Comparison of ENCODE assay signal across 26 mouse cellular contexts in genomic region chr4:14025011-14025410, GRCm38 (mm10).
DNase-seq lines count a peak whose midpoint lies in the region; ATAC-seq and TF ChIP-seq lines count a peak whose summit lies in the region.
"Had no signal": no experiment of that assay in that cellular context is flagged by ENCODE, and none has a peak within 500 bp of the region (broad histone marks: within the 10 kb centered on the region; RNA-seq: fewer than 3 reads in every experiment).

No protein-coding gene starts in this region.

- peak; percentile 76 for ATAC-seq in hindbrain, embryonic 12.5 days (ENCODE audit: low FRiP score)
- no peak for ATAC-seq in hindbrain, postnatal 0 days
- ATAC-seq in hindbrain, embryonic 16.5 days, result peak; percentile 54; the same call in 1 of the 2 replicates
- ATAC-seq in neural tube, embryonic 13.5 days (ENCODE audit: low read depth), result peak; percentile 74; the same call in 1 of the 2 replicates
- ATAC-seq in forebrain, postnatal 0 days, result no peak
- ATAC-seq: forebrain, embryonic 15.5 days; intestine, embryonic 15.5 days had no signal

- H3K27me3 ChIP-seq in hindbrain, embryonic 12.5 days, result no peaks in the 10 kb centered on the region
- H3K27me3 ChIP-seq in hindbrain, postnatal 0 days (ENCODE audit: insufficient read depth, low read length), result no peaks in the 10 kb centered on the region
- H3K27me3 ChIP-seq in hindbrain, embryonic 16.5 days (replicated peaks; ENCODE audit: control insufficient read depth, insufficient read depth, low read length), result no peaks in the 10 kb centered on the region
- H3K27me3 ChIP-seq in neural tube, embryonic 13.5 days, result no peaks in the 10 kb centered on the region
- H3K27me3 ChIP-seq in forebrain, postnatal 0 days (ENCODE audit: insufficient read depth, low read length), result no peaks in the 10 kb centered on the region
- H3K27me3 ChIP-seq: embryonic facial prominence, embryonic 12.5 days; forebrain, embryonic 15.5 days; heart, embryonic 13.5 days; intestine, embryonic 15.5 days had no signal

- no peak overlapping the region for H3K9ac ChIP-seq in hindbrain, embryonic 12.5 days
- no peak overlapping the region for H3K9ac ChIP-seq in hindbrain, postnatal 0 days (replicated peaks; ENCODE audit: low read length)
- H3K9ac ChIP-seq in hindbrain, embryonic 16.5 days (ENCODE audit: low read depth, low read length), result no peak overlapping the region
- no peak overlapping the region for H3K9ac ChIP-seq in neural tube, embryonic 13.5 days
- H3K9ac ChIP-seq in forebrain, postnatal 0 days, result no peak overlapping the region
- H3K9ac ChIP-seq: embryonic facial prominence, embryonic 12.5 days; forebrain, embryonic 15.5 days; heart, embryonic 13.5 days; intestine, embryonic 15.5 days; liver, embryonic 14.5 days had no signal

- no peak for TF ChIP-seq CTCF in hindbrain, postnatal 0 days (IDR thresholded peaks at IDR 0.05; ENCODE audit: low read depth)
- TF ChIP-seq CTCF in brain, embryonic 14.5 days (IDR thresholded peaks at IDR 0.05; ENCODE audit: borderline replicate concordance, extremely low read depth, insufficient read depth, insufficient read length), result no peak
- TF ChIP-seq CTCF in forebrain, postnatal 0 days (IDR thresholded peaks at IDR 0.05; ENCODE audit: low read depth), result no peak

- no peaks in the 10 kb centered on the region for H3K36me3 ChIP-seq in hindbrain, embryonic 12.5 days
- no peaks in the 10 kb centered on the region for H3K36me3 ChIP-seq in hindbrain, postnatal 0 days (ENCODE audit: insufficient read depth, low read length)
- H3K36me3 ChIP-seq in hindbrain, embryonic 16.5 days (ENCODE audit: control insufficient read depth, insufficient read depth, low read length), result no peaks in the 10 kb centered on the region
- H3K36me3 ChIP-seq in neural tube, embryonic 13.5 days, result no peaks in the 10 kb centered on the region
- H3K36me3 ChIP-seq in forebrain, postnatal 0 days (ENCODE audit: insufficient read depth), result no peaks in the 10 kb centered on the region
- H3K36me3 ChIP-seq: embryonic facial prominence, embryonic 12.5 days; forebrain, embryonic 15.5 days; G1E; heart, embryonic 13.5 days; intestine, embryonic 15.5 days had no signal

- peaks cover 2% of the 10 kb centered on the region; the same call in 1 of the 2 replicates for H3K4me1 ChIP-seq in hindbrain, embryonic 12.5 days
- H3K4me1 ChIP-seq in hindbrain, postnatal 0 days (ENCODE audit: insufficient read depth, low read length), result no peaks in the 10 kb centered on the region
- H3K4me1 ChIP-seq in hindbrain, embryonic 16.5 days (ENCODE audit: control insufficient read depth, insufficient read depth, low read depth, low read length), result no peaks in the 10 kb centered on the region
- H3K4me1 ChIP-seq in neural tube, embryonic 13.5 days (replicated peaks), result peaks cover 28% of the 10 kb centered on the region
- no peaks in the 10 kb centered on the region for H3K4me1 ChIP-seq in forebrain, postnatal 0 days (ENCODE audit: insufficient read depth)
- H3K4me1 ChIP-seq: forebrain, embryonic 15.5 days; intestine, embryonic 15.5 days had no signal

- no peak overlapping the region for H3K4me2 ChIP-seq in hindbrain, embryonic 12.5 days (replicated peaks)
- H3K4me2 ChIP-seq in hindbrain, postnatal 0 days (ENCODE audit: low read depth, low read length), result no peak overlapping the region
- H3K4me2 ChIP-seq in hindbrain, embryonic 16.5 days (ENCODE audit: low read length), result no peak overlapping the region
- H3K4me2 ChIP-seq in neural tube, embryonic 13.5 days, result no peak overlapping the region
- no peak overlapping the region for H3K4me2 ChIP-seq in forebrain, postnatal 0 days (ENCODE audit: low read depth)
- H3K4me2 ChIP-seq: embryonic facial prominence, embryonic 12.5 days; forebrain, embryonic 15.5 days; heart, embryonic 13.5 days; intestine, embryonic 15.5 days had no signal

- no peak for TF ChIP-seq POLR2A in brain, embryonic 14.5 days (IDR thresholded peaks at IDR 0.05; ENCODE audit: borderline replicate concordance, extremely low read depth, insufficient read depth, insufficient read length, poor library complexity, severe bottlenecking)

- 71% methylated on average over 6 of the region's 6 CpGs for WGBS in hindbrain, embryonic 12.5 days
- 68% methylated on average over 6 of the region's 6 CpGs for WGBS in hindbrain, postnatal 0 days
- WGBS in hindbrain, embryonic 16.5 days, result 52% methylated on average over 6 of the region's 6 CpGs
- 54% methylated on average over 6 of the region's 6 CpGs for WGBS in neural tube, embryonic 13.5 days
- WGBS in forebrain, postnatal 0 days, result 85% methylated on average over 6 of the region's 6 CpGs

- no peak for DNase-seq in hindbrain, postnatal 0 days (ENCODE audit: low spot score)
- peak; percentile 71 for DNase-seq in brain, embryonic 14.5 days (ENCODE audit: low read depth)
- no peak for DNase-seq in urinary bladder, adult 18-20 months (ENCODE audit: low spot score in 2 of 2)
- no peak for DNase-seq in forebrain, postnatal 0 days
- DNase-seq: adrenal gland, adult 8-10 months; cerebellum, adult 11 months; cerebellum, adult 9-10 months; cerebellum, postnatal 36 days; gastrocnemius, postnatal 10 days; heart, postnatal 10 days; kidney, adult 2 months; kidney, postnatal 10 days; liver; lung, adult 2 months; lung, postnatal 10 days; thymus, adult 2 months; thymus, postnatal 36 days had no signal

- no peaks in the 10 kb centered on the region for H3K9me3 ChIP-seq in hindbrain, embryonic 12.5 days (replicated peaks)
- no peaks in the 10 kb centered on the region for H3K9me3 ChIP-seq in hindbrain, postnatal 0 days (ENCODE audit: low read length)
- H3K9me3 ChIP-seq in hindbrain, embryonic 16.5 days (ENCODE audit: control insufficient read depth, low read length), result no peaks in the 10 kb centered on the region
- no peaks in the 10 kb centered on the region for H3K9me3 ChIP-seq in neural tube, embryonic 13.5 days
- H3K9me3 ChIP-seq in forebrain, postnatal 0 days (ENCODE audit: low read length), result no peaks in the 10 kb centered on the region
- H3K9me3 ChIP-seq: embryonic facial prominence, embryonic 12.5 days; forebrain, embryonic 15.5 days; G1E; heart, embryonic 13.5 days; intestine, embryonic 15.5 days had no signal

- peak overlapping the region; percentile 62 for H3K27ac ChIP-seq in hindbrain, embryonic 12.5 days
- H3K27ac ChIP-seq in hindbrain, postnatal 0 days, result no peak overlapping the region
- H3K27ac ChIP-seq in hindbrain, embryonic 16.5 days (ENCODE audit: low read depth, low read length), result no peak overlapping the region
- peak overlapping the region; percentile 59 for H3K27ac ChIP-seq in neural tube, embryonic 13.5 days (replicated peaks)
- H3K27ac ChIP-seq in forebrain, postnatal 0 days (ENCODE audit: low read depth, low read length), result no peak overlapping the region
- H3K27ac ChIP-seq: embryonic facial prominence, embryonic 12.5 days; forebrain, embryonic 15.5 days; heart, embryonic 13.5 days; intestine, embryonic 15.5 days; liver, embryonic 14.5 days had no signal

- H3K4me3 ChIP-seq in hindbrain, embryonic 12.5 days, result no peak overlapping the region
- H3K4me3 ChIP-seq in hindbrain, postnatal 0 days (ENCODE audit: low read length), result no peak overlapping the region
- H3K4me3 ChIP-seq in hindbrain, embryonic 16.5 days (ENCODE audit: low read length), result no peak overlapping the region
- H3K4me3 ChIP-seq in neural tube, embryonic 13.5 days, result no peak overlapping the region
- H3K4me3 ChIP-seq in forebrain, postnatal 0 days (ENCODE audit: low read depth, low read length), result no peak overlapping the region
- H3K4me3 ChIP-seq: embryonic facial prominence, embryonic 12.5 days; forebrain, embryonic 15.5 days; heart, embryonic 13.5 days; intestine, embryonic 15.5 days had no signal

Comparison
In these comparisons a context has a peak if more than half of its experiments do, and no peak if none do; other contexts are left out.
1. ATAC-seq: peak in hindbrain, embryonic 12.5 days (single experiment), hindbrain, embryonic 16.5 days (single experiment) and neural tube, embryonic 13.5 days (single experiment); none in hindbrain, postnatal 0 days (single experiment) and forebrain, postnatal 0 days (single experiment).
2. H3K27ac ChIP-seq: peak in hindbrain, embryonic 12.5 days (single experiment) and neural tube, embryonic 13.5 days (single experiment); none in hindbrain, postnatal 0 days (single experiment), hindbrain, embryonic 16.5 days (single experiment) and forebrain, postnatal 0 days (single experiment).